Comparison of ENCODE assay signal across 8 mouse cellular contexts in genomic region chr3:52938398-52938797, GRCm38 (mm10).
DNase-seq lines count a peak whose midpoint lies in the region; ATAC-seq lines count a peak whose summit lies in the region.

No protein-coding gene starts in this region.

- intact Hi-C loops in gastrocnemius, postnatal 14 days (cut with DNase I; ENCODE audit: low total_unique reads) = no loop called here

- peak; percentile 90 for ATAC-seq in cerebellum, adult (ENCODE audit: insufficient number of reproducible peaks, low FRiP score, low TSS enrichment)

- no peak for DNase-seq in cerebellum, postnatal 4 days (ENCODE audit: low spot score in 2 of 2)
- DNase-seq in adipocyte (ENCODE audit: low spot score) (peak; percentile 32), liver (no peak)
- peak; percentile 13 for DNase-seq in gastrocnemius, postnatal 14 days
- peak; percentile 60 to 77 for DNase-seq in lung, adult 18-20 months
- no peak for DNase-seq in neural tube, embryonic 10.5 days (ENCODE audit: extremely low spot score, low spot score)
- no peak for DNase-seq in retina, embryonic 14.5 days (ENCODE audit: low spot score)

Comparison
In these comparisons a context has a peak if more than half of its experiments do, and no peak if none do; other contexts are left out.
1. DNase-seq: peak in adipocyte (single experiment), gastrocnemius, postnatal 14 days (single experiment) and lung, adult 18-20 months (2 of 2); none in cerebellum, postnatal 4 days (0 of 2), neural tube, embryonic 10.5 days (single experiment), liver (single experiment) and retina, embryonic 14.5 days (single experiment).